Mouse (Mus musculus) liver, embryonic 14.5 days (tissue): ENCODE measurements around the gene Tes. TPM values are rescaled to one million over a fixed set of nuclear protein-coding genes. Genes with fewer than 3 reads are reported as not detected.

Source experiments
- ATAC-seq: fragments of 200-750 bp; cut with Nextera tagmentation; 2 replicates; pipeline ENCODE4 v1.8.0; 2017; ENCODE audit warnings: moderate number of reproducible peaks, mild to moderate bottlenecking, moderate library complexity; ENCODE audit not compliant: insufficient read depth
- DNase-seq, 3 experiments: peaks; one replicate each; pipeline ENCODE4 v3.0.0-alpha.2; 2012 to 2013; ENCODE audit warnings: low read depth in 3 of 3, low spot score in 3 of 3
- H3K27ac ChIP-seq: fragments of 300-500 bp; sonication (generic); 2 replicates; pipeline ENCODE4 v1.5.1; 2014; ENCODE audit warnings: moderate library complexity, mild to moderate bottlenecking, control low read depth, inconsistent platforms
- H3K27me3 ChIP-seq: fragments of 300-500 bp; sonication (generic); 2 replicates; pipeline ENCODE4 v1.6.1; 2014; ENCODE audit warnings: mild to moderate bottlenecking, low read length, moderate library complexity; ENCODE audit not compliant: control insufficient read depth, insufficient read depth
- H3K36me3 ChIP-seq: fragments of 300-500 bp; sonication (generic); replicated peaks from 2 replicates; pipeline ENCODE4 v1.6.1; 2014; ENCODE audit warnings: low read depth; ENCODE audit not compliant: control insufficient read depth, insufficient read depth
- H3K4me1 ChIP-seq, 2 experiments: fragments of 200-500 bp in 1 of 2; fragments of 300-500 bp in 1 of 2; sonication (generic) in 1 of 2; replicated peaks; 2 replicates each; pipeline ENCODE4 v1.6.1; 2012 to 2014; ENCODE audit warnings: antibody characterized with exemption in 1 of 2, inconsistent platforms in 1 of 2, low read length in 1 of 2; ENCODE audit not compliant: control insufficient read depth in 2 of 2, insufficient read depth in 2 of 2
- H3K4me2 ChIP-seq: fragments of 300-500 bp; sonication (generic); 2 replicates; pipeline ENCODE4 v1.6.1; 2014; ENCODE audit warnings: low read depth, mild to moderate bottlenecking, control low read depth, moderate library complexity
- H3K4me3 ChIP-seq, 2 experiments: fragments of 200-500 bp in 1 of 2; fragments of 300-500 bp in 1 of 2; sonication (generic) in 1 of 2; 2 replicates each; pipeline ENCODE4 v1.5.1; 2012 to 2014; ENCODE audit warnings: low read depth in 2 of 2, low read length in 2 of 2, mild to moderate bottlenecking in 2 of 2, control low read depth in 1 of 2, inconsistent platforms in 1 of 2, moderate library complexity in 1 of 2; ENCODE audit not compliant: insufficient read depth in 1 of 2
- H3K9ac ChIP-seq: fragments of 300-500 bp; sonication (generic); replicated peaks from 2 replicates; pipeline ENCODE4 v1.6.1; 2014; ENCODE audit warnings: mild to moderate bottlenecking, control low read depth, moderate library complexity
- H3K9me3 ChIP-seq: fragments of 300-500 bp; sonication (generic); 2 replicates; pipeline ENCODE4 v1.6.1; 2016; ENCODE audit warnings: low read length, mixed read lengths; ENCODE audit not compliant: control insufficient read depth
- CTCF ChIP-seq: IDR thresholded peaks from 2 replicates; pipeline ENCODE4 v1.5.1; 2016; ENCODE audit warnings: antibody characterized with exemption, low read depth, control low read depth
- EP300 ChIP-seq: IDR thresholded peaks from 2 replicates; pipeline ENCODE4 v1.6.1; 2016; ENCODE audit warnings: antibody characterized with exemption, low read depth
- WGBS: fragments of 180-500 bp; shearing (Covaris S2); extraction: QIAGEN DNeasy Blood & Tissue Kit; methylation state at CpG from one replicate; pipeline ENCODE4 v1.1.7; 2014; ENCODE audit not compliant: insufficient replicate concordance; 5-methylcytosine and 5-hydroxymethylcytosine counted together
- polyA plus RNA-seq, 2 experiments: library from polyadenylated mRNA; depleted of rRNA in 1 of 2; stranded (reverse) in 1 of 2; unstranded in 1 of 2; fragments of >200 nt; fragmentation: Nextera tagmentation in 1 of 2; extraction: Ambion mirVana in 1 of 2; gene quantifications; 2 replicates each; pipeline versions ENCODE4 v1.2.1 to v1.2.3; 2012 to 2014

The Tes gene
- polyA plus RNA-seq, 2 experiments = 2.6 to 4.5 TPM

DNA sequence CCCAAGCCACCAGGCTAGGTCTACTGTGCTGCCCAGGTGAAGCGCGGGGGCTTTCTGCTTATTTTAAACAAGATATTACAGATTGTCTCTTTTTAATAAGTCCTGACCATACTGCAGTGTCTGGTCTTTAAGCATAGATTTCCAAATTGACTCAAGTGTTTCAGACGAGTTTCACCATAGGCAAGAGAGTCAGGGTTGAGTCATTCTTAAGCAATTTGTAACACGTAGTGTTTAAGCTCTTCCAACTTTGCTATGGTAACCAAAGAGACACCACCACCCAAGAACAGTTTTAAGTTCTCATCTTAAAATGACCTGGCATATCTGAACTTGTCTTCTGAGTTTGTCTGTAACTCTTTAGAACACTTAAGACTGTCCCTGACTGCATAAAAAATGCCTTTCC, 44.3 kb downstream of the Tes start:
- no peaks in the 10 kb centered on the region for H3K27me3 ChIP-seq
- H3K9ac ChIP-seq = no peak overlapping the region
- no peak overlapping the region for H3K27ac ChIP-seq
- H3K9me3 ChIP-seq = no peaks in the 10 kb centered on the region
- H3K4me3 ChIP-seq = no peak overlapping the region
- no peak overlapping the region for H3K4me2 ChIP-seq
- no peaks in the 10 kb centered on the region for H3K4me1 ChIP-seq
- 70% methylated on average over 4 of the region's 4 CpGs for WGBS
- peak in 1 of 3 experiments; percentile 7 for DNase-seq
- TF ChIP-seq EP300 (no peak), CTCF (no peak)
- no peaks in the 10 kb centered on the region for H3K36me3 ChIP-seq
- ATAC-seq = no peak

DNA sequence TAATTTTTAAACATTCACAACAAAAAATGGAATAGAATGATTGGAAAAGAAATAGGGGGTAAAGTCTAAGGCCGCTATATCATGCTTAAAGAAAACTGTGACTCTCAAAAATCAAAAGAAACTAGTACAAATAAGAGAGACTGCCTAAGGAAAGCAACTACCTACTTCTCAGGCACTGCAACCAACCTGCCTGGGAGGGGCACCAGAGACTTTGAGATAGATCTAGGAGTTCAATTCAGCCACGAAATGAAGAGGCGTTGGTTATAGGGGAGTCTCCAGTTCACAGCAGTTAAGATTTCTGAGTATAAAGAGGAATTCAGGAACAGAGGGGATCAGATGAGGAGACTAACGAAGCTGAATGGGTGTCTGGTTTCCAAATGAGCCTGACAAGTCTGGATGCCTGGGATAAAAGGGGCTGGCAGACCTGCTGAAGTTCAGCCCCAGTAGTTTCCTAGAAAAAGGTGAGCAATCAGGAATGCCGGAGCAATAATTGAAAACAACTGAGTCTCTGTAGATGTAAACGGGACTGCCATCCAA, 45.7 kb downstream of the Tes start:
- Histone ChIP-seq H3K27ac (no peak overlapping the region), H3K4me1 (no peaks in the 10 kb centered on the region), H3K9ac (no peak overlapping the region), H3K9me3 (no peaks in the 10 kb centered on the region), H3K27me3 (no peaks in the 10 kb centered on the region), H3K36me3 (no peaks in the 10 kb centered on the region), H3K4me2 (no peak overlapping the region), H3K4me3 (no peak overlapping the region)
- ATAC-seq (no peak), DNase-seq (no peak)
- no peak for TF ChIP-seq EP300
- TF ChIP-seq CTCF = no peak
- 53% methylated on average over 6 of the region's 6 CpGs for WGBS

GRCm38 (mm10) chr6:17112081-17112480, 47.1 kb downstream of the Tes start:
- Histone ChIP-seq H3K4me1 (no peaks in the 10 kb centered on the region), H3K4me2 (no peak overlapping the region), H3K4me3 (no peak overlapping the region), H3K27ac (no peak overlapping the region), H3K9me3 (no peaks in the 10 kb centered on the region), H3K36me3 (no peaks in the 10 kb centered on the region), H3K27me3 (no peaks in the 10 kb centered on the region), H3K9ac (no peak overlapping the region)
- TF ChIP-seq EP300 = no peak
- TF ChIP-seq CTCF = no peak
- no peak for DNase-seq
- ATAC-seq = no peak
- WGBS = 67% methylated on average over 1 of the region's 1 CpGs

GRCm38 (mm10) chr6:17112990-17113389, 48.0 kb downstream of the Tes start:
- WGBS = 59% methylated on average over 2 of the region's 2 CpGs
- no peak overlapping the region for H3K4me3 ChIP-seq
- DNase-seq (no peak), ATAC-seq (no peak)
- no peaks in the 10 kb centered on the region for H3K36me3 ChIP-seq
- no peak for TF ChIP-seq CTCF
- no peak for TF ChIP-seq EP300
- no peak overlapping the region for H3K9ac ChIP-seq
- H3K4me2 ChIP-seq = no peak overlapping the region
- H3K9me3 ChIP-seq = no peaks in the 10 kb centered on the region
- H3K27ac ChIP-seq = no peak overlapping the region
- no peaks in the 10 kb centered on the region for H3K4me1 ChIP-seq
- no peaks in the 10 kb centered on the region for H3K27me3 ChIP-seq

- H3K36me3 ChIP-seq = no peaks in the 10 kb centered on the region
- no peak overlapping the region for H3K9ac ChIP-seq
- no peaks in the 10 kb centered on the region for H3K27me3 ChIP-seq
- H3K4me1 ChIP-seq = no peaks in the 10 kb centered on the region
- ATAC-seq (no peak), DNase-seq (no peak)
- no peak overlapping the region for H3K4me3 ChIP-seq
- no peak overlapping the region for H3K4me2 ChIP-seq
- TF ChIP-seq CTCF (no peak), EP300 (no peak)
- H3K9me3 ChIP-seq = no peaks in the 10 kb centered on the region
- WGBS = 56% methylated on average over 5 of the region's 5 CpGs
- no peak overlapping the region for H3K27ac ChIP-seq
Observed at GRCm38 (mm10) chr6:17114588-17114987, 49.6 kb downstream of the Tes start.
